Mouse (Mus musculus): Measurements from ENCODE around the gene Hnrnpm. TPM values are rescaled to one million over a fixed set of nuclear protein-coding genes. Genes with fewer than 3 reads are reported as not detected.

Hnrnpm gene
- polyA plus RNA-seq, 1 experiment from 2014 or later: 122 TPM

GRCm38 (mm10) chr17:33681767-33682166, 4.9 kb downstream of the Hnrnpm start:
- no peak for ATAC-seq (ENCODE audit: low FRiP score, low TSS enrichment)
- Histone ChIP-seq H3K4me3 (ENCODE audit: low read depth, low read length) (no peak overlapping the region), H3K36me3 (ENCODE audit: control insufficient read depth, insufficient read depth, low read length) (peaks cover 2% of the 10 kb centered on the region; the same call in 1 of the 2 replicates), H3K9ac (ENCODE audit: low read length) (no peak overlapping the region), H3K27ac (replicated peaks) (no peak overlapping the region), H3K27me3 (ENCODE audit: control insufficient read depth, insufficient read depth, low read length) (no peaks in the 10 kb centered on the region), H3K4me2 (replicated peaks; ENCODE audit: low read depth) (no peak overlapping the region), H3K4me1 (replicated peaks; ENCODE audit: control insufficient read depth, insufficient read depth) (peaks cover 3% of the 10 kb centered on the region; the same call in 1 of the 2 replicates), H3K9me3 (ENCODE audit: control insufficient read depth, low read length) (no peaks in the 10 kb centered on the region)
- TF ChIP-seq CTCF (IDR thresholded peaks at IDR 0.05; ENCODE audit: low read depth) (no peak), EP300 (optimal IDR thresholded peaks at IDR 0.05) (no peak)
- DNase-seq (ENCODE audit: low spot score): no peak

GRCm38 (mm10) chr17:33678771-33679170, 7.9 kb downstream of the Hnrnpm start:
- ATAC-seq (ENCODE audit: low FRiP score, low TSS enrichment) (no peak), DNase-seq (ENCODE audit: low spot score) (no peak)
- Histone ChIP-seq H3K27me3 (ENCODE audit: control insufficient read depth, insufficient read depth, low read length) (no peaks in the 10 kb centered on the region), H3K9me3 (ENCODE audit: control insufficient read depth, low read length) (no peaks in the 10 kb centered on the region), H3K4me1 (replicated peaks; ENCODE audit: control insufficient read depth, insufficient read depth) (no peaks in the 10 kb centered on the region), H3K4me2 (replicated peaks; ENCODE audit: low read depth) (no peak overlapping the region), H3K9ac (ENCODE audit: low read length) (no peak overlapping the region), H3K27ac (replicated peaks) (no peak overlapping the region), H3K4me3 (ENCODE audit: low read depth, low read length) (no peak overlapping the region), H3K36me3 (ENCODE audit: control insufficient read depth, insufficient read depth, low read length) (peaks cover 6% of the 10 kb centered on the region; the same call in 1 of the 2 replicates)
- TF ChIP-seq CTCF (IDR thresholded peaks at IDR 0.05; ENCODE audit: low read depth): no peak
- no peak for TF ChIP-seq EP300 (optimal IDR thresholded peaks at IDR 0.05)

GRCm38 (mm10) chr17:33676086-33676485, 10.6 kb downstream of the Hnrnpm start:
- Histone ChIP-seq H3K4me1 (replicated peaks; ENCODE audit: control insufficient read depth, insufficient read depth) (no peaks in the 10 kb centered on the region), H3K4me3 (ENCODE audit: low read depth, low read length) (no peak overlapping the region), H3K36me3 (ENCODE audit: control insufficient read depth, insufficient read depth, low read length) (0 out of 2 replicates have a peak, but pooled peaks cover 4% of the 10 kb centered on the region), H3K4me2 (replicated peaks; ENCODE audit: low read depth) (no peak overlapping the region), H3K27ac (replicated peaks) (no peak overlapping the region), H3K9me3 (ENCODE audit: control insufficient read depth, low read length) (no peaks in the 10 kb centered on the region), H3K27me3 (ENCODE audit: control insufficient read depth, insufficient read depth, low read length) (no peaks in the 10 kb centered on the region), H3K9ac (ENCODE audit: low read length) (no peak overlapping the region)
- ATAC-seq (ENCODE audit: low FRiP score, low TSS enrichment) (no peak), DNase-seq (ENCODE audit: low spot score) (no peak)
- TF ChIP-seq CTCF (IDR thresholded peaks at IDR 0.05; ENCODE audit: low read depth): no peak
- TF ChIP-seq EP300 (optimal IDR thresholded peaks at IDR 0.05): no peak
- WGBS: 98% methylated on average over 2 of the region's 2 CpGs

GRCm38 (mm10) chr17:33675452-33675851, 11.2 kb downstream of the Hnrnpm start:
- ATAC-seq (ENCODE audit: low FRiP score, low TSS enrichment) (no peak), DNase-seq (ENCODE audit: low spot score) (peak; percentile 69)
- Histone ChIP-seq H3K36me3 (ENCODE audit: control insufficient read depth, insufficient read depth, low read length) (0 out of 2 replicates have a peak, but pooled peaks cover 4% of the 10 kb centered on the region), H3K9ac (ENCODE audit: low read length) (no peak overlapping the region), H3K9me3 (ENCODE audit: control insufficient read depth, low read length) (no peaks in the 10 kb centered on the region), H3K27me3 (ENCODE audit: control insufficient read depth, insufficient read depth, low read length) (no peaks in the 10 kb centered on the region), H3K4me2 (replicated peaks; ENCODE audit: low read depth) (no peak overlapping the region), H3K4me1 (replicated peaks; ENCODE audit: control insufficient read depth, insufficient read depth) (0 out of 2 replicates have a peak, but pooled peaks cover 2% of the 10 kb centered on the region), H3K4me3 (ENCODE audit: low read depth, low read length) (no peak overlapping the region), H3K27ac (replicated peaks) (no peak overlapping the region)
- TF ChIP-seq CTCF (IDR thresholded peaks at IDR 0.05; ENCODE audit: low read depth) (no peak), EP300 (optimal IDR thresholded peaks at IDR 0.05) (no peak)

GRCm38 (mm10) chr17:33673837-33674236, 12.8 kb downstream of the Hnrnpm start:
- Histone ChIP-seq H3K4me3 (ENCODE audit: low read depth, low read length) (no peak overlapping the region), H3K4me2 (replicated peaks; ENCODE audit: low read depth) (no peak overlapping the region), H3K9me3 (ENCODE audit: control insufficient read depth, low read length) (no peaks in the 10 kb centered on the region), H3K36me3 (ENCODE audit: control insufficient read depth, insufficient read depth, low read length) (0 out of 2 replicates have a peak, but pooled peaks cover 4% of the 10 kb centered on the region), H3K4me1 (replicated peaks; ENCODE audit: control insufficient read depth, insufficient read depth) (0 out of 2 replicates have a peak, but pooled peaks cover 2% of the 10 kb centered on the region), H3K27ac (replicated peaks) (no peak overlapping the region), H3K27me3 (ENCODE audit: control insufficient read depth, insufficient read depth, low read length) (no peaks in the 10 kb centered on the region), H3K9ac (ENCODE audit: low read length) (no peak overlapping the region)
- no peak for DNase-seq (ENCODE audit: low spot score)
- TF ChIP-seq CTCF (IDR thresholded peaks at IDR 0.05; ENCODE audit: low read depth) (no peak), EP300 (optimal IDR thresholded peaks at IDR 0.05) (no peak)
- WGBS: 59% methylated on average over 1 of the region's 1 CpGs
- ATAC-seq (ENCODE audit: low FRiP score, low TSS enrichment): peak; percentile 53; the same call in 1 of the 2 replicates

- Histone ChIP-seq H3K27me3 (ENCODE audit: control insufficient read depth, insufficient read depth, low read length) (no peaks in the 10 kb centered on the region), H3K9ac (ENCODE audit: low read length) (no peak overlapping the region), H3K4me1 (replicated peaks; ENCODE audit: control insufficient read depth, insufficient read depth) (0 out of 2 replicates have a peak, but pooled peaks cover 2% of the 10 kb centered on the region), H3K4me3 (ENCODE audit: low read depth, low read length) (no peak overlapping the region), H3K4me2 (replicated peaks; ENCODE audit: low read depth) (no peak overlapping the region), H3K36me3 (ENCODE audit: control insufficient read depth, insufficient read depth, low read length) (peaks cover 7% of the 10 kb centered on the region; the same call in 1 of the 2 replicates), H3K27ac (replicated peaks) (no peak overlapping the region), H3K9me3 (ENCODE audit: control insufficient read depth, low read length) (no peaks in the 10 kb centered on the region)
- TF ChIP-seq EP300 (optimal IDR thresholded peaks at IDR 0.05) (no peak), CTCF (IDR thresholded peaks at IDR 0.05; ENCODE audit: low read depth) (no peak)
- no peak for DNase-seq (ENCODE audit: low spot score)
- 84% methylated on average over 3 of the region's 3 CpGs for WGBS
- no peak for ATAC-seq (ENCODE audit: low FRiP score, low TSS enrichment)
Observed at GRCm38 (mm10) chr17:33669681-33670080, 17.0 kb downstream of the Hnrnpm start.

All from stomach, postnatal 0 days (tissue).